Mouse (Mus musculus) B cell, adult 67 days (primary cell): ENCODE results near the gene Sult3a1. TPM values are rescaled to one million over a fixed set of nuclear protein-coding genes. Genes with fewer than 3 reads are reported as not detected.

Source experiments
- total RNA-seq, 2 experiments: library from RNA; stranded (reverse); gene quantifications; 4 replicates each; pipeline ENCODE4 v1.2.4; 2023

The Sult3a1 gene
- not detected for total RNA-seq

GRCm38 (mm10) chr10:33857421-33857820, at the start of gene Sult3a1:
Gene Sult3a1 (plus strand): TSS chr10:33857721.

GRCm38 (mm10) chr10:33904530-33905481, 47.3 kb downstream of the Sult3a1 start, which contains the start of gene Rsph4a:
Gene Rsph4a (plus strand): TSS chr10:33905111.

Other genes with a start within 250 kb of the Sult3a1 start
- not detected for gene Clvs2, start 233.0 kb upstream of the Sult3a1 start, total RNA-seq
- gene Sult3a2, start 71.0 kb upstream of the Sult3a1 start, total RNA-seq, result not detected
- gene Rsph4a, start 47.4 kb downstream of the Sult3a1 start, total RNA-seq, result not detected
- gene Zup1, start 93.5 kb downstream of the Sult3a1 start, total RNA-seq, result 100 to 1,000 TPM; 106 to 131 TPM
- 10 to 100 TPM; 40.0 to 55.8 TPM for gene Rwdd1, start 161.9 kb downstream of the Sult3a1 start, total RNA-seq
- gene Trappc3l, start 179.9 kb downstream of the Sult3a1 start, total RNA-seq, result not detected
- not detected for gene Calhm4, start 186.6 kb downstream of the Sult3a1 start, total RNA-seq
- not detected for gene Calhm5, start 238.8 kb downstream of the Sult3a1 start, total RNA-seq